Mouse (Mus musculus): ENCODE results near the gene Ctso. TPM values are rescaled to one million over a fixed set of nuclear protein-coding genes. Genes with fewer than 3 reads are reported as not detected.

Ctso gene
- polyA plus RNA-seq, 2 experiments = 2.5 to 4.7 TPM

- 16% methylated on average over 1 of the region's 1 CpGs for WGBS (ENCODE audit: insufficient replicate concordance)
Observed at GRCm38 (mm10) chr3:81949048-81949447, 16.6 kb downstream of the Ctso start.

DNA sequence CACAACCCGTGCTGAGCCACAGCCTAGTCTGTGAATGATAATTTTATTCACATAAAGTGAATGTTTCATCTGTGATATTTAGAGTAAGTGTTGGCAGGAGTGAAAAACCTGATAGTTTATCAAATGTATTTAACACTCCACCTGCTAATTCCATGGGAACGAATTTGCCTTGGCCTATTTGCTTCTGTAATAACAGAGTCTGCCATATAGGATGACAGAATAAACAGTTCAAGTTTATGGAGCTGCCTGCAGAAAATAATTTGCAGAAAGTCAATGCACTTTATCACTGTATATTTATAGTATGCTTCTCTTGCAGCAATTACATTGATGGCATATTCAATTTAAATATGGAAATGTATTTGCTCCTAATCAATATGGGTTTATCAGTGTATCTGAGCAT, 19.4 kb downstream of the Ctso start:
- Histone ChIP-seq H3K4me2 (ENCODE audit: low read depth) (no peak overlapping the region), H3K4me3 (ENCODE audit: insufficient read depth in 1 of 2, low read depth in 2 of 2, low read length in 2 of 2) (no peak overlapping the region), H3K9me3 (ENCODE audit: control insufficient read depth, low read length) (no peaks in the 10 kb centered on the region), H3K27ac (no peak overlapping the region), H3K27me3 (ENCODE audit: control insufficient read depth, insufficient read depth, low read length) (no peaks in the 10 kb centered on the region), H3K4me1 (replicated peaks; ENCODE audit: control insufficient read depth in 2 of 2, insufficient read depth in 2 of 2, low read length in 1 of 2) (no peaks in the 10 kb centered on the region), H3K36me3 (replicated peaks; ENCODE audit: control insufficient read depth, insufficient read depth, low read depth) (no peaks in the 10 kb centered on the region), H3K9ac (replicated peaks) (no peak overlapping the region)
- no peak for DNase-seq (ENCODE audit: low read depth in 3 of 3, low spot score in 3 of 3)
- TF ChIP-seq EP300 (IDR thresholded peaks at IDR 0.05; ENCODE audit: low read depth) (no peak), CTCF (IDR thresholded peaks at IDR 0.05; ENCODE audit: low read depth) (no peak)
- WGBS (ENCODE audit: insufficient replicate concordance) = 43% methylated on average over 2 of the region's 2 CpGs
- ATAC-seq (ENCODE audit: insufficient read depth) = no peak

More at GRCm38 (mm10) chr3:81949048-81949447, 16.6 kb downstream of the Ctso start:
- H3K4me1 ChIP-seq (replicated peaks; ENCODE audit: control insufficient read depth in 2 of 2, insufficient read depth in 2 of 2, low read length in 1 of 2) = no peaks in the 10 kb centered on the region
- H3K27ac ChIP-seq = no peak overlapping the region
- H3K9me3 ChIP-seq (ENCODE audit: control insufficient read depth, low read length) = no peaks in the 10 kb centered on the region
- ATAC-seq (ENCODE audit: insufficient read depth) = no peak
- no peak overlapping the region for H3K9ac ChIP-seq (replicated peaks)
- H3K27me3 ChIP-seq (ENCODE audit: control insufficient read depth, insufficient read depth, low read length) = no peaks in the 10 kb centered on the region
- H3K4me2 ChIP-seq (ENCODE audit: low read depth) = no peak overlapping the region
- no peak for TF ChIP-seq CTCF (IDR thresholded peaks at IDR 0.05; ENCODE audit: low read depth)
- no peak for TF ChIP-seq EP300 (IDR thresholded peaks at IDR 0.05; ENCODE audit: low read depth)
- H3K4me3 ChIP-seq (ENCODE audit: insufficient read depth in 1 of 2, low read depth in 2 of 2, low read length in 2 of 2) = no peak overlapping the region
- no peaks in the 10 kb centered on the region for H3K36me3 ChIP-seq (replicated peaks; ENCODE audit: control insufficient read depth, insufficient read depth, low read depth)
- DNase-seq (ENCODE audit: low read depth in 3 of 3, low spot score in 3 of 3) = no peak

- Histone ChIP-seq H3K36me3 (replicated peaks; ENCODE audit: control insufficient read depth, insufficient read depth, low read depth) (no peaks in the 10 kb centered on the region), H3K27ac (no peak overlapping the region), H3K4me3 (ENCODE audit: insufficient read depth in 1 of 2, low read depth in 2 of 2, low read length in 2 of 2) (no peak overlapping the region), H3K27me3 (ENCODE audit: control insufficient read depth, insufficient read depth, low read length) (no peaks in the 10 kb centered on the region), H3K4me2 (ENCODE audit: low read depth) (no peak overlapping the region), H3K9ac (replicated peaks) (no peak overlapping the region), H3K4me1 (replicated peaks; ENCODE audit: control insufficient read depth in 2 of 2, insufficient read depth in 2 of 2, low read length in 1 of 2) (no peaks in the 10 kb centered on the region), H3K9me3 (ENCODE audit: control insufficient read depth, low read length) (no peaks in the 10 kb centered on the region)
- 66% methylated on average over 5 of the region's 5 CpGs for WGBS (ENCODE audit: insufficient replicate concordance)
- no peak for DNase-seq (ENCODE audit: low read depth in 3 of 3, low spot score in 3 of 3)
- no peak for ATAC-seq (ENCODE audit: insufficient read depth)
- no peak for TF ChIP-seq CTCF (IDR thresholded peaks at IDR 0.05; ENCODE audit: low read depth)
- no peak for TF ChIP-seq EP300 (IDR thresholded peaks at IDR 0.05; ENCODE audit: low read depth)
Observed at GRCm38 (mm10) chr3:81957484-81957883, 25.1 kb downstream of the Ctso start.

GRCm38 (mm10) chr3:81961336-81961735, 28.9 kb downstream of the Ctso start:
- DNase-seq (ENCODE audit: low read depth in 3 of 3, low spot score in 3 of 3) (no peak), ATAC-seq (ENCODE audit: insufficient read depth) (no peak)
- Histone ChIP-seq H3K4me2 (ENCODE audit: low read depth) (no peak overlapping the region), H3K36me3 (replicated peaks; ENCODE audit: control insufficient read depth, insufficient read depth, low read depth) (no peaks in the 10 kb centered on the region), H3K4me3 (ENCODE audit: insufficient read depth in 1 of 2, low read depth in 2 of 2, low read length in 2 of 2) (no peak overlapping the region), H3K9me3 (ENCODE audit: control insufficient read depth, low read length) (no peaks in the 10 kb centered on the region), H3K27me3 (ENCODE audit: control insufficient read depth, insufficient read depth, low read length) (no peaks in the 10 kb centered on the region), H3K27ac (no peak overlapping the region), H3K9ac (replicated peaks) (no peak overlapping the region), H3K4me1 (replicated peaks; ENCODE audit: control insufficient read depth in 2 of 2, insufficient read depth in 2 of 2, low read length in 1 of 2) (no peaks in the 10 kb centered on the region)
- no peak for TF ChIP-seq EP300 (IDR thresholded peaks at IDR 0.05; ENCODE audit: low read depth)
- TF ChIP-seq CTCF (IDR thresholded peaks at IDR 0.05; ENCODE audit: low read depth) = no peak
- 36% methylated on average over 5 of the region's 5 CpGs for WGBS (ENCODE audit: insufficient replicate concordance)

GRCm38 (mm10) chr3:81963768-81964167, 31.4 kb downstream of the Ctso start:
- ATAC-seq (ENCODE audit: insufficient read depth) = no peak
- WGBS (ENCODE audit: insufficient replicate concordance) = 36% methylated on average over 5 of the region's 5 CpGs
- H3K27me3 ChIP-seq (ENCODE audit: control insufficient read depth, insufficient read depth, low read length) = no peaks in the 10 kb centered on the region
- H3K4me3 ChIP-seq (ENCODE audit: insufficient read depth in 1 of 2, low read depth in 2 of 2, low read length in 2 of 2) = no peak overlapping the region
- no peak overlapping the region for H3K27ac ChIP-seq
- no peaks in the 10 kb centered on the region for H3K9me3 ChIP-seq (ENCODE audit: control insufficient read depth, low read length)
- no peak overlapping the region for H3K9ac ChIP-seq (replicated peaks)
- DNase-seq (ENCODE audit: low read depth in 3 of 3, low spot score in 3 of 3) = no peak
- no peak overlapping the region for H3K4me2 ChIP-seq (ENCODE audit: low read depth)
- no peaks in the 10 kb centered on the region for H3K36me3 ChIP-seq (replicated peaks; ENCODE audit: control insufficient read depth, insufficient read depth, low read depth)
- TF ChIP-seq EP300 (IDR thresholded peaks at IDR 0.05; ENCODE audit: low read depth) (no peak), CTCF (IDR thresholded peaks at IDR 0.05; ENCODE audit: low read depth) (no peak)
- no peaks in the 10 kb centered on the region for H3K4me1 ChIP-seq (replicated peaks; ENCODE audit: control insufficient read depth in 2 of 2, insufficient read depth in 2 of 2, low read length in 1 of 2)
